Mouse (Mus musculus): ENCODE measurements around the gene Hmgcr. TPM values are rescaled to one million over a fixed set of nuclear protein-coding genes. Genes with fewer than 3 reads are reported as not detected.
A peak's percentile ranks its signal among the peaks of the same experiment; 100 is the strongest.
"Not testable (repeated sequence)": the region's sequence is repeated elsewhere in the genome, so short reads cannot be mapped to it uniquely, and the experiment has no call there.

Hmgcr gene
- polyA plus RNA-seq, 1 experiment: 12.4 TPM

- no peaks in the 10 kb centered on the region for H3K27me3 ChIP-seq (replicated peaks)
- H3K4me1 ChIP-seq: peaks cover 40% of the 10 kb centered on the region
- peaks cover 31% of the 10 kb centered on the region for H3K36me3 ChIP-seq (replicated peaks; ENCODE audit: low read length)
- TF ChIP-seq FLI1 (IDR thresholded peaks at IDR 0.05; ENCODE audit: low read length) (no peak), GATA1 (IDR thresholded peaks at IDR 0.05; ENCODE audit: borderline replicate concordance, low read length) (no peak)
- H3K4me3 ChIP-seq (replicated peaks): peak overlapping the region; percentile 97
- no peaks in the 10 kb centered on the region for H3K9me3 ChIP-seq
These were observed 556 bp upstream of the Hmgcr start for GRCm38 (mm10) chr13:96671078-96671905.

GRCm38 (mm10) chr13:96670019-96670405, 724 bp downstream of the Hmgcr start:
- no peaks in the 10 kb centered on the region for H3K27me3 ChIP-seq (replicated peaks)
- peak overlapping the region; percentile 97 for H3K4me3 ChIP-seq (replicated peaks)
- no peaks in the 10 kb centered on the region for H3K9me3 ChIP-seq
- H3K4me1 ChIP-seq: peaks cover 51% of the 10 kb centered on the region
- peaks cover 44% of the 10 kb centered on the region for H3K36me3 ChIP-seq (replicated peaks; ENCODE audit: low read length)
- TF ChIP-seq GATA1 (IDR thresholded peaks at IDR 0.05; ENCODE audit: borderline replicate concordance, low read length) (no peak), FLI1 (IDR thresholded peaks at IDR 0.05; ENCODE audit: low read length) (no peak)

DNA sequence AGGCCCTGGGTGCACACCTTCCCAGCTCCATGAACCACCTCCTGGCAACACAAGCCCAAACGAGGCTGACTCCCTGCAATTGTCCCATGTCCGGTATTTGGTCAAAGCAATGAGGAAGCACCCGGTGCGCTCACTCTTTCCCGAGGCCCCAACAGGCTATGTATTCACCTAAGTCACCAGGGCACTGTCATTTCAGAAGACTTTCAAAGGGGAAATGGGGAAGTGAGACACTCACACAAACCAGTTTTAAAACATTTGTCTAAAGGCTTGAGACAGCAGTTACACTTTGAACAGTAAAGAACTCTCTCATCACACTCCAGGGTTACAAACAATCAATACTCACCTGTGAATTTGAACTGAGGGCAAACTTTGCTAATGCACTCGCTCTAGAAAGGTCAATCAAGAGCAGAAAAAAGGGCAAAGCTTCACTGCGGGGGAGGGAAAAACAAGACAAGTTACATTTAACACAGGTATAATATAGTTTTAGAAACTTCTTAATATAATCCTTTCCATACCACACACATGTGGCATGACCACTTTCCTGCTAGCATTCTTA, 6.2 kb downstream of the Hmgcr start:
- H3K9me3 ChIP-seq: no peaks in the 10 kb centered on the region
- H3K4me1 ChIP-seq: peaks cover 75% of the 10 kb centered on the region
- peaks cover 99% of the 10 kb centered on the region for H3K36me3 ChIP-seq (replicated peaks; ENCODE audit: low read length)

GRCm38 (mm10) chr13:96663120-96663519, 7.6 kb downstream of the Hmgcr start:
- peaks cover 89% of the 10 kb centered on the region for H3K4me1 ChIP-seq
- H3K4me3 ChIP-seq (replicated peaks); H3K27me3 ChIP-seq (replicated peaks); H3K9me3 ChIP-seq: not testable (repeated sequence)
- peaks cover 100% of the 10 kb centered on the region for H3K36me3 ChIP-seq (replicated peaks; ENCODE audit: low read length)

More for the DNA sequence above, 6.2 kb downstream of the Hmgcr start:
- TF ChIP-seq FLI1 (IDR thresholded peaks at IDR 0.05; ENCODE audit: low read length): no peak
- TF ChIP-seq GATA1 (IDR thresholded peaks at IDR 0.05; ENCODE audit: borderline replicate concordance, low read length): no peak
- no peak overlapping the region for H3K4me3 ChIP-seq (replicated peaks)
- H3K27me3 ChIP-seq (replicated peaks): no peaks in the 10 kb centered on the region

DNA sequence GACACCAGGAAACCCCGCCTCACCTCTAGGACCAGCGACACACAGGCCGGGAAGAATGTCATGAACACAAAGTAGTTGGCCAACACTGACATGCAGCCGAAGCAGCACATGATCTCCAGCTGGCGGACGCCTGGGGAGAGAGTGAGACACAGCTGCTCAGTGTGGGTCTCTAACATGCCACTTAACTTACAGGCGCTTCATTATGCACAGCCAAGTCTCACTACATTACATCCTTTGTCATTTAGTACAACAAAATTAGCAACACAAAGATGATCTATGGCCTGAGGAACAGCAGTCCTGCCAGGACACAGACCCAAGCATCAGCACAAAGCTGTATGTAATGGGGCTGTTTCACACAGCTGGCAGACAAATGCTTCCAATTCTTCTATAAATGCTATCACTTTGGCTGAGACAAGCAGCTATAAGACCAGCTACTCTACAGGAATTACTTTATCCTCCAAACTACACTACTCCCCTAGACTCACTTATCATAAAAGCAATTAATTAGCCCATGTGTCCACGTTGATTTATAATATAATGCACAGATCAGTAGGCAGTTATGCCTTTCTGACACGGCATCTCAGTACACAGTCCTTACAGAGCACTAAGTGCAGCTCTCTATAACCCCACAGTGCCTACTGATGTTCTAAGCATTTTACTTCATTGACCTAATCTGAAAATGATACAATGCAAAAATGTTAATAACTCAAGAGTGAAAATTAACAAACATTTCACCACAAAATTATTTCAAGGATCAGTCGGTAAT, 10.5 kb downstream of the Hmgcr start:
- Histone ChIP-seq H3K9me3 (no peaks in the 10 kb centered on the region), H3K4me3 (replicated peaks) (peak overlapping the region; percentile 43), H3K27me3 (replicated peaks) (no peaks in the 10 kb centered on the region), H3K4me1 (peaks cover 88% of the 10 kb centered on the region), H3K36me3 (replicated peaks; ENCODE audit: low read length) (peaks cover 100% of the 10 kb centered on the region)
- no peak for TF ChIP-seq GATA1 (IDR thresholded peaks at IDR 0.05; ENCODE audit: borderline replicate concordance, low read length)
- TF ChIP-seq FLI1 (IDR thresholded peaks at IDR 0.05; ENCODE audit: low read length): no peak

DNA sequence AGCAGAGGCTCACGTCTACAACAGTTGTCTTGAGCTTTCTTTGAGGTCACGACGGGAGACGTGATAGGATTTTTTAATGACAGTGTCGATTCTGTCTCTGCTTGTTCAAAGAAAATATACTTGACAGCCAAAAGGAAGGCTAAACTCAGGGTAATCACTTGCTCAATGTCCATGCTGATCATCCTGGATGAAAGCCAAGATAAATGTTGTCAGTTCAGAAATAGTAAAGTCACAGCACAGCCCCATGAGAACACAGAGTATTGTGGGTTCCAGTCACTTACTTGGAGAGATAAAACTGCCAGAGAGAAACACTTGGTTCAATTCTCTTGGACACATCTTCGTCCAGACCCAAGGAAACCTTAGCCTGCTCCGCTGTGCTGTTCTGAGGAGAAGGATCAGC, 11.8 kb downstream of the Hmgcr start:
- Histone ChIP-seq H3K4me3 (replicated peaks) (no peak overlapping the region), H3K36me3 (replicated peaks; ENCODE audit: low read length) (peaks cover 100% of the 10 kb centered on the region), H3K9me3 (no peaks in the 10 kb centered on the region), H3K4me1 (peaks cover 90% of the 10 kb centered on the region), H3K27me3 (replicated peaks) (no peaks in the 10 kb centered on the region)
- TF ChIP-seq FLI1 (IDR thresholded peaks at IDR 0.05; ENCODE audit: low read length): no peak
- no peak for TF ChIP-seq GATA1 (IDR thresholded peaks at IDR 0.05; ENCODE audit: borderline replicate concordance, low read length)

- Histone ChIP-seq H3K4me1 (peaks cover 91% of the 10 kb centered on the region), H3K9me3 (no peaks in the 10 kb centered on the region), H3K27me3 (replicated peaks) (no peaks in the 10 kb centered on the region), H3K36me3 (replicated peaks; ENCODE audit: low read length) (peaks cover 100% of the 10 kb centered on the region), H3K4me3 (replicated peaks) (no peak overlapping the region)
- TF ChIP-seq FLI1 (IDR thresholded peaks at IDR 0.05; ENCODE audit: low read length) (no peak), GATA1 (IDR thresholded peaks at IDR 0.05; ENCODE audit: borderline replicate concordance, low read length) (no peak)
These were observed 14.1 kb downstream of the Hmgcr start for GRCm38 (mm10) chr13:96656673-96657072.

- TF ChIP-seq GATA1 (IDR thresholded peaks at IDR 0.05; ENCODE audit: borderline replicate concordance, low read length): no peak
- no peak for TF ChIP-seq FLI1 (IDR thresholded peaks at IDR 0.05; ENCODE audit: low read length)
- peaks cover 100% of the 10 kb centered on the region for H3K36me3 ChIP-seq (replicated peaks; ENCODE audit: low read length)
- no peak overlapping the region for H3K4me3 ChIP-seq (replicated peaks)
- no peaks in the 10 kb centered on the region for H3K27me3 ChIP-seq (replicated peaks)
- H3K9me3 ChIP-seq: no peaks in the 10 kb centered on the region
- H3K4me1 ChIP-seq: peaks cover 75% of the 10 kb centered on the region
These were observed 17.7 kb downstream of the Hmgcr start for GRCm38 (mm10) chr13:96653041-96653440.

DNA sequence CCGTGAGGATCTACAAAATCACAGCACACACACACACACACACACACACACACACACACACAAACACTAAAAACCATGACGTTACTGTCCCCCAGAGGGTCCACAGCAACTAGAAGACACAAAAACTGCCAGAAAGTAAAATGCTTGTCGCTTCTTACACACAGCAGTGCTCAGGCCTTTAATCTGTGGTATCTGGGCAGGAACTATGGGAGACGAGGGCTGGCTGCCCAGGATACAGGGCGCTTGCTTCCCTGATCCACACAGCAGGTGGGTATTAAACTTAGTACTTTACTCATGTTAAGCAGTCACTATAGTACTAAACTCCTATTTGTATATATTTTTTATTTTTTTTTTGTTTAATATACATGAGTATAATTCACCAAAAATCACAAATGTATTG, 24.9 kb downstream of the Hmgcr start:
- Histone ChIP-seq H3K4me1 (peaks cover 32% of the 10 kb centered on the region), H3K4me3 (replicated peaks) (no peak overlapping the region), H3K36me3 (replicated peaks; ENCODE audit: low read length) (peaks cover 52% of the 10 kb centered on the region), H3K27me3 (replicated peaks) (no peaks in the 10 kb centered on the region), H3K9me3 (no peaks in the 10 kb centered on the region)
- TF ChIP-seq GATA1 (IDR thresholded peaks at IDR 0.05; ENCODE audit: borderline replicate concordance, low read length) (no peak), FLI1 (IDR thresholded peaks at IDR 0.05; ENCODE audit: low read length) (no peak)

GRCm38 (mm10) chr13:96644168-96644567, 26.6 kb downstream of the Hmgcr start:
- H3K4me3 ChIP-seq (replicated peaks): peak overlapping the region; percentile 35
- TF ChIP-seq GATA1 (IDR thresholded peaks at IDR 0.05; ENCODE audit: borderline replicate concordance, low read length): no peak
- H3K4me1 ChIP-seq: peaks cover 32% of the 10 kb centered on the region
- H3K9me3 ChIP-seq: no peaks in the 10 kb centered on the region
- no peaks in the 10 kb centered on the region for H3K27me3 ChIP-seq (replicated peaks)
- H3K36me3 ChIP-seq (replicated peaks; ENCODE audit: low read length): peaks cover 47% of the 10 kb centered on the region

All from megakaryocyte, embryonic 14.5 days (primary cell).